Mouse (Mus musculus): ENCODE results near the gene Comtd1. TPM values are rescaled to one million over a fixed set of nuclear protein-coding genes. Genes with fewer than 3 reads are reported as not detected.

Comtd1 gene
- polyA plus RNA-seq, 1 experiment from 2014 or later = 55.0 TPM

DNA sequence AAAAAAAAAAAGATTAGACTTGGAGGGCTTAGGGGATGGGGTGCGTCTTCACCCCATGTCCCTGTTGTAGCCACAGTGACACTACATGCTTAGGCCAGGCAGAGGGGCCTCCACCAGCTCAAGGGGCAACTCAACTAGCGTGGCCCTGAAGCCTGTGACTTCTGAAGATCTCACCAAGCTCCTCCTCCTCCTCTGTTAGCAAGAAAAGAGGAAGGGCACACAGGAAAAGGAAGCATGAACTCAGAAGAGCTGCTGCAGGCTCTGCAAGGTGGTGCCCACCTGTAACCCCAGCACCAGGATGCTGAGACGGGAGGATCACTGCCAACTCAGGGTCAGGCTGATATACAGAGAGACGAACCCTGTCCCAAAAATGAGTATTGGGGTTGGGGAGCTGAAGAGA, 37.5 kb downstream of the Comtd1 start:
- Histone ChIP-seq H3K27ac (ENCODE audit: low read depth, low read length) (no peak overlapping the region), H3K36me3 (ENCODE audit: control insufficient read depth, insufficient read depth, low read length) (no peaks in the 10 kb centered on the region), H3K9me3 (ENCODE audit: control insufficient read depth, low read length) (no peaks in the 10 kb centered on the region), H3K4me3 (ENCODE audit: low read depth, low read length) (no peak overlapping the region), H3K4me2 (ENCODE audit: low read depth, low read length) (no peak overlapping the region), H3K27me3 (ENCODE audit: control insufficient read depth, insufficient read depth, low read length) (no peaks in the 10 kb centered on the region), H3K4me1 (ENCODE audit: control insufficient read depth, insufficient read depth, low read length) (no peaks in the 10 kb centered on the region), H3K9ac (replicated peaks; ENCODE audit: low read depth, low read length) (no peak overlapping the region)
- 90% methylated on average over 4 of the region's 4 CpGs for WGBS
- ATAC-seq (ENCODE audit: low read depth) = no peak

DNA sequence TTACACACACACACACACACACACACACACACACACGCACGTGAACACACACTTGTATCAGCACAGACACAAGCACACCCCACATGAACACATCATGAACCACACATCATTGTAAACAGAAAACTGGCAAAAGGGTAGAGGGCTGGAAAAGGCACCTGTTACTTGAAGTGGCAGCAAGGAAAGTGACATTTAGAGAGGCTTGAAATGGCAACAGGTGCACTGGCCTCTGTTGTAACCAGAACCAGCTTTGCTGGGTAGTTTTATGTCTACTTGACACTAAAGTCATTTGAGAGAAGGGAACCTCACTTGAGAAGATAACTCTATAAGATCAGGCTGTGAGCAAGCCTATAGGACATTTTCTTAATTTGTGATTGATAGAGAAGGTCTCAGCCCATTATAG, 39.4 kb downstream of the Comtd1 start:
- H3K27me3 ChIP-seq (ENCODE audit: control insufficient read depth, insufficient read depth, low read length) = no peaks in the 10 kb centered on the region
- H3K4me1 ChIP-seq (ENCODE audit: control insufficient read depth, insufficient read depth, low read length) = no peaks in the 10 kb centered on the region
- H3K9ac ChIP-seq (replicated peaks; ENCODE audit: low read depth, low read length) = no peak overlapping the region
- H3K4me3 ChIP-seq (ENCODE audit: low read depth, low read length) = no peak overlapping the region
- no peak overlapping the region for H3K27ac ChIP-seq (ENCODE audit: low read depth, low read length)
- 90% methylated on average over 2 of the region's 2 CpGs for WGBS
- H3K36me3 ChIP-seq (ENCODE audit: control insufficient read depth, insufficient read depth, low read length) = no peaks in the 10 kb centered on the region
- no peaks in the 10 kb centered on the region for H3K9me3 ChIP-seq (ENCODE audit: control insufficient read depth, low read length)
- no peak for ATAC-seq (ENCODE audit: low read depth)
- H3K4me2 ChIP-seq (ENCODE audit: low read depth, low read length) = no peak overlapping the region

DNA sequence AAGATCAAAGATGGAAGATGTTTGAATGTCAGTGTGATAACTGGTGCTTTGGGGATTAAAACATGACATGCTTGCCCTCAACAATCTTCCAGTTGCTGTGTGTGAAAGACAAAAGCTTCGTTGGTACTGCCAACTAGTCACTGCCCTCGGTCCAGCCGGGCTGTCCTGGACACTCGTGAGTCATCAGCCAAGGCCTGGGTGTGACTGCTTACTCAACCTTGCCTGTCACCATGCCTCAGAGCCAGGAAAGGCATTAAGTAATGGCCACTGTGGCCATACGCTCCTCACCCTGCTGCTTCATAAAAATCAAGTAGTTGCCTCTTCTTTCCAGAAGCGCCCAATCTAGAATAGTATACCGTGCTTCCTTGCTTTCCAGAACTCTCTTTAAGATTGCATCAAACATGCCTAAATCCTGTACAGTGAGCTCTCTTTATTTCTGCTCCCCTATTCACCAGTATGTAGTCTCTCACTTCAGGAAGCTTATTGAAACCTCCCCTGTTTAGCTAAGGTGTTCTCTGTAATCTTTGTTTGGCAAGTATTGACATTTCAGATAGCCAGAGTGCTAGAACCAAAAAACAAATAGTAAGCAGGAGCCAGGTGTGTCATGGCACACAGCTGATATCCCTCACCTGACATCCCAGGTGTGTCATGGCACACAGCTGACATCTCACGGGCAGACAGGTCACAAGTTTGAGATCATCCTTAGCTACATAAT, 40.4 kb downstream of the Comtd1 start:
- WGBS = 92% methylated on average over 8 of the region's 8 CpGs
- no peak overlapping the region for H3K4me2 ChIP-seq (ENCODE audit: low read depth, low read length)
- H3K36me3 ChIP-seq (ENCODE audit: control insufficient read depth, insufficient read depth, low read length) = no peaks in the 10 kb centered on the region
- H3K9me3 ChIP-seq (ENCODE audit: control insufficient read depth, low read length) = no peaks in the 10 kb centered on the region
- H3K27me3 ChIP-seq (ENCODE audit: control insufficient read depth, insufficient read depth, low read length) = no peaks in the 10 kb centered on the region
- H3K9ac ChIP-seq (replicated peaks; ENCODE audit: low read depth, low read length) = no peak overlapping the region
- H3K4me1 ChIP-seq (ENCODE audit: control insufficient read depth, insufficient read depth, low read length) = no peaks in the 10 kb centered on the region
- no peak overlapping the region for H3K27ac ChIP-seq (ENCODE audit: low read depth, low read length)
- H3K4me3 ChIP-seq (ENCODE audit: low read depth, low read length) = no peak overlapping the region
- ATAC-seq (ENCODE audit: low read depth) = no peak

DNA sequence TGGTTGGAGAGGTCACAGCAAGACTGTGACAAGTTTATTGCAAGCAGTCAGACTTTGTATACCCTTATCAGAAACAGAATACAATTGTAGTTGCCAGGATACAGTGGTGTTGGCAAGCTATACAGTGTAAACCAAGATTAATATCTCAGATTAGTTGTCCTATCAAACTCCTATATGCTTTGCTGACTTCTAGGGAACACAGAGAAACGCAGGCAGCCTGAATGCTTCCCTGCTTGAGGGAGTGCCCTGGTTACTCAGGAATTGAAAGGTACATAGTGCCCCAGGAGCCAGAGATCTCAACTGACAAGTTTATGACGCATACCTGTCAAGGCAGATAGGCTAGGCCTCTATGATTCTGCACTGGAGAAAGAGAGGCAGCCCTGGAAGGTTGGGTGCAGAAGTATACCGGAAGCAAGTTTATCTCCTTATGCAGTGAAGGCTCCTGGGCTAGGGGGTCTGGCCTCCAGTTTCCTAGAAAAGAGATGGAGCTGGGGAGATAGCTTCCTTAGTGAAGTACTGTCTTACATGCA, 42.1 kb downstream of the Comtd1 start:
- Histone ChIP-seq H3K4me3 (ENCODE audit: low read depth, low read length) (no peak overlapping the region), H3K27ac (ENCODE audit: low read depth, low read length) (no peak overlapping the region), H3K36me3 (ENCODE audit: control insufficient read depth, insufficient read depth, low read length) (no peaks in the 10 kb centered on the region), H3K4me1 (ENCODE audit: control insufficient read depth, insufficient read depth, low read length) (no peaks in the 10 kb centered on the region), H3K27me3 (ENCODE audit: control insufficient read depth, insufficient read depth, low read length) (no peaks in the 10 kb centered on the region), H3K9me3 (ENCODE audit: control insufficient read depth, low read length) (no peaks in the 10 kb centered on the region), H3K9ac (replicated peaks; ENCODE audit: low read depth, low read length) (no peak overlapping the region), H3K4me2 (ENCODE audit: low read depth, low read length) (no peak overlapping the region)
- no peak for ATAC-seq (ENCODE audit: low read depth)
- 88% methylated on average over 3 of the region's 3 CpGs for WGBS

DNA sequence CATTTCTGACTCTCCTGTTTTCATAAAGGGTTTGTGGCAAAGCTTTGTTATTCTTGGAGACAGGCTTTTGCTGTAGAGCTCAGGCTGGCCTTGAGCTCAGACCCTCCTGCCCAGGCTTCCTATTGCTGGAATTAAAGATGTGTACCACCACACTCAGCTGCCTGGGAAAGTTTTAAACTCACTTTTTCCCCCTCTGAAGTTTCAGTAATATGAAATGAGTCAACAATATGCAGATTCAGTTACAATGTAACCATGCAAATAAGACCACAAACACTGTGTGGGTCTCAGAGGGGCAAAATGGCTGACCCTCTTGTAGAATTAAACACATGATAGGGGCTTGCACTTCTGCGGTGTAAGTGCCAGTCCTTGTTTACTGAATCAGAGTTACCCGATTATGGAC, 42.6 kb downstream of the Comtd1 start:
- Histone ChIP-seq H3K27ac (ENCODE audit: low read depth, low read length) (no peak overlapping the region), H3K9me3 (ENCODE audit: control insufficient read depth, low read length) (no peaks in the 10 kb centered on the region), H3K27me3 (ENCODE audit: control insufficient read depth, insufficient read depth, low read length) (no peaks in the 10 kb centered on the region), H3K9ac (replicated peaks; ENCODE audit: low read depth, low read length) (no peak overlapping the region), H3K36me3 (ENCODE audit: control insufficient read depth, insufficient read depth, low read length) (no peaks in the 10 kb centered on the region), H3K4me1 (ENCODE audit: control insufficient read depth, insufficient read depth, low read length) (no peaks in the 10 kb centered on the region), H3K4me2 (ENCODE audit: low read depth, low read length) (no peak overlapping the region), H3K4me3 (ENCODE audit: low read depth, low read length) (no peak overlapping the region)
- 88% methylated on average over 2 of the region's 2 CpGs for WGBS
- no peak for ATAC-seq (ENCODE audit: low read depth)

DNA sequence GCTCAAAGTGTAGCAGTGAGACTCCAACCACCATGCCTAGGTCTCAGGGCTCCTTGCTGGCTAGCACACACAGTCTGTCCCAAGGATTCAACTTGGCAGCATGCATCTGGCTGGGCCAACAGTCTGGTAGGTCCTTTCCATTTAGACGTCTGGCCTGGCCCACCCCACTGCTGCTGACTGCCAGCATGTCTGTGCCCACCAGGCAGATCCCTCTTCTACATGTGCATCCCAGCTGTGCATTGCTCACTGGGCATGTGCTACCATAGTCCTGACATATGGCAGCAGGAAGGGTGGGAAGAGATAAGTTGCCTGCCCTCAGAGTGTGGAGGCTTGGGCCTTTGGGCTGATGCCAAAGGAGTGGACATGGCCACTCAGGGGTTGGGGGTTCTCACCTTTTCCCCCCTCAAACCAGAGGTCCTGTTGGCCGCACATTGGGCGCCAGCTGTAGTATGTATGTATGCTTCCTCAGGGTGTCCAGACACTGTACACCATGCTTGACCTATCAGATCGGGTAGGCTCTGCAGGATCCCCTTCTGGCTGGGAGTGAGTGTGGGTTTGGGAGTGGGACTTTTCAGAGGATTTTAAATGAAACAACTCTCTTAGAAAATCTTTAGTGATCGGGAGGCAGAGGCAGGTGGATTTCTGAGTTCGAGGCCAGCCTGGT, 46.1 kb downstream of the Comtd1 start:
- Histone ChIP-seq H3K27me3 (ENCODE audit: control insufficient read depth, insufficient read depth, low read length) (no peaks in the 10 kb centered on the region), H3K4me2 (ENCODE audit: low read depth, low read length) (no peak overlapping the region), H3K4me1 (ENCODE audit: control insufficient read depth, insufficient read depth, low read length) (no peaks in the 10 kb centered on the region), H3K4me3 (ENCODE audit: low read depth, low read length) (no peak overlapping the region), H3K27ac (ENCODE audit: low read depth, low read length) (no peak overlapping the region), H3K36me3 (ENCODE audit: control insufficient read depth, insufficient read depth, low read length) (no peaks in the 10 kb centered on the region), H3K9me3 (ENCODE audit: control insufficient read depth, low read length) (no peaks in the 10 kb centered on the region), H3K9ac (replicated peaks; ENCODE audit: low read depth, low read length) (no peak overlapping the region)
- ATAC-seq (ENCODE audit: low read depth) = no peak
- 94% methylated on average over 6 of the region's 6 CpGs for WGBS

DNA sequence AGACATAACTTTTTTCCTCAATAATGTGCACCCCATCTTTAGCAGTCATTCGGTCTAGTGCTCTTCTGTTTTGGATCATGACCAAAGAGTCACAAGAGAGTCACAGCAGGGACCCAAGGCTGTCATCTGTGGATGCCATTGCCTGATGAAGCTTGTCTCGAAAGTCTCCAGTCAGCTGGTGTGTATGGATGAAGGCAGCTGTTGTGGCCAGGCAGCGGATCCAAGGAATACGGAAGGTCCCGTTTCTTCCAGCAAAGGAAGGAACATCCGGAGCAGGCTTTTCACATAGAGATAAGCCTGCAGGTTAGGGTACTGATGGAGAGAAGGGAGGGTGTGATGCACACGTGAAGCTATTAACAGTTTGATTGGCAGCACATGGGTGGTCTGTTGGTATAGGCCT, 47.2 kb downstream of the Comtd1 start:
- Histone ChIP-seq H3K9me3 (ENCODE audit: control insufficient read depth, low read length) (no peaks in the 10 kb centered on the region), H3K36me3 (ENCODE audit: control insufficient read depth, insufficient read depth, low read length) (no peaks in the 10 kb centered on the region), H3K27me3 (ENCODE audit: control insufficient read depth, insufficient read depth, low read length) (no peaks in the 10 kb centered on the region), H3K4me1 (ENCODE audit: control insufficient read depth, insufficient read depth, low read length) (no peaks in the 10 kb centered on the region), H3K4me2 (ENCODE audit: low read depth, low read length) (no peak overlapping the region), H3K4me3 (ENCODE audit: low read depth, low read length) (no peak overlapping the region), H3K9ac (replicated peaks; ENCODE audit: low read depth, low read length) (no peak overlapping the region), H3K27ac (ENCODE audit: low read depth, low read length) (no peak overlapping the region)
- WGBS = 83% methylated on average over 7 of the region's 7 CpGs
- no peak for ATAC-seq (ENCODE audit: low read depth)

DNA sequence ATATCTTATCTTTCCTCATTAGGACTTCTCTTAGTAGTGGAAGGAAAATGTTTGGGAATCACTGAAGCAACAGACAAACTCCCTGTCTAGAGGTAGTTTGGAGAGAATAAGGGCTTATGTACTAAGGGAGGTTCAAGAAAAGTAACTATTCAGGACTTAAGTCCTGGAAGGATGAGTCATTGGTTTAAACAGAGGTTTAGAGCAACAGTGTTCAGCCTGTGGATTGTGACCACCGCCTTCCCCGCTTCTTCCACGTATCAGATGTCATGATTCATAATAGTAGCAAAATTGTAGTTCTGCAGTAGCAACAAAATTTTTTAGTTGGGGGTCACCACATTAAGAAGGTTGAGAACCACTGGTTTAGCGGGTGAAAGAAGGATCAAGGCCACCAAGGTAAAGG, 48.1 kb downstream of the Comtd1 start:
- Histone ChIP-seq H3K9ac (replicated peaks; ENCODE audit: low read depth, low read length) (no peak overlapping the region), H3K9me3 (ENCODE audit: control insufficient read depth, low read length) (no peaks in the 10 kb centered on the region), H3K4me1 (ENCODE audit: control insufficient read depth, insufficient read depth, low read length) (no peaks in the 10 kb centered on the region), H3K36me3 (ENCODE audit: control insufficient read depth, insufficient read depth, low read length) (no peaks in the 10 kb centered on the region), H3K27me3 (ENCODE audit: control insufficient read depth, insufficient read depth, low read length) (no peaks in the 10 kb centered on the region), H3K27ac (ENCODE audit: low read depth, low read length) (no peak overlapping the region), H3K4me2 (ENCODE audit: low read depth, low read length) (no peak overlapping the region), H3K4me3 (ENCODE audit: low read depth, low read length) (no peak overlapping the region)
- 99% methylated on average over 4 of the region's 4 CpGs for WGBS
- ATAC-seq (ENCODE audit: low read depth) = no peak
